Mouse (Mus musculus): ENCODE results near the gene Phka2.

The Phka2 gene

DNA sequence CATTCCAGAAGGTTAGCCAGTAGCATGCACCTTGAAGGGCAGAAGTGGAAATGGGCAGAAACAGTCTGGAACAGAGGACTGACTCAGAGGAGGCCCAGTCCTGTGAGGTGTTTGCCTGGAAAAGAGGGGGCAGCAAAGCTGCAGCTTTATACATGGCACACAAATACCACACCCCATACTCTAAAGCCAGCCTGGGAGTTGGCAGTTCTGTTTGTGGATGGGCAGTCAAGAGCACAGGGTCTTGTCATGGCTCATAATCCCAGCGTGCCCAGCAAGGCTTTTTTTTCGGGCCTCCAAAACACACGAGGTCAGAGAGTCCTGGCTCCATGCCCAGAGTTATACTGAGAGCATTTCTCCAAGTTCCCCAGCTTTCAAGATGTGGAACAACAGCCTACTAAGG is 99.1 kb downstream of the Phka2 start:
- no peak for DNase-seq

GRCm38 (mm10) chrX:160602770-160603169 is 100.8 kb downstream of the Phka2 start:
- no peak for DNase-seq

GRCm38 (mm10) chrX:160603316-160603715 is 101.3 kb downstream of the Phka2 start:
- DNase-seq: no peak

GRCm38 (mm10) chrX:160603981-160604541 is 102.1 kb downstream of the Phka2 start:
- DNase-seq: no peak

DNA sequence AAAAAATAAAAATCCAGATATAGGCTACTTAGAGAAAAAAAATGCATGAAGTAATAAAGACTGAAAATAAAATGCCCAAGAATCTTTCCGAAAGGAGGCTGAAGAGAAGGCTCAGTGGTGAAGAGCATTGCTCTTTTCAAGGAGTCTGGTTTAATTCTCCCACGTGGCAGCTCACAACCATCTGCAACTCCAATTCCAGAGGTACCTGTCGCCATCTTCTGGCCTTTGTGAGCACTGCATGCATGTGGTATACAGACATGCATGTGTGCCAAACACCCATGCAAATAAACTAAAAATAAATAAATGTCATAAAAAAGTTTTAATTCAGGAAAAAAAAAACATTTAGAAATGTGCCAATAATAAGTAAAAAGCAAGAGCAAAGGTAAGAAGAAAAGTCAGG is 107.9 kb downstream of the Phka2 start:
- DNase-seq: no peak

DNA sequence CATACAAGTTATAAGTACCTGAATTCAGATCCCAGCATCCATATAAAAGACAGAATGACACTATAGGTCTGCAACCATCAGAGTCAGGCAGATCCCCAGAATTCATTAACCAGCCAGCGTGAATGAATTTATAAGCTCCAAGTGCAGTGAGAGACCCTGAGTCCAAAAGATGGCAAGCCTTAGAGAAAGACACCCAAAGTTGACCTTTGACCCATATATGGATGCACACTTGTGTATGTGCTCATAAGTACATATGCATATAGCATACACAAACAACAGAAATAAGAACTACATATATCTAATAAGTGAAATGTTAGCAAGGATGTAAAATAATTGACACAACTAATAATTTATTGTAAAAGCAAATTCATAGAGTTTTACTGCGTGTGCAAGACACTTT is 108.5 kb downstream of the Phka2 start:
- DNase-seq: no peak

DNA sequence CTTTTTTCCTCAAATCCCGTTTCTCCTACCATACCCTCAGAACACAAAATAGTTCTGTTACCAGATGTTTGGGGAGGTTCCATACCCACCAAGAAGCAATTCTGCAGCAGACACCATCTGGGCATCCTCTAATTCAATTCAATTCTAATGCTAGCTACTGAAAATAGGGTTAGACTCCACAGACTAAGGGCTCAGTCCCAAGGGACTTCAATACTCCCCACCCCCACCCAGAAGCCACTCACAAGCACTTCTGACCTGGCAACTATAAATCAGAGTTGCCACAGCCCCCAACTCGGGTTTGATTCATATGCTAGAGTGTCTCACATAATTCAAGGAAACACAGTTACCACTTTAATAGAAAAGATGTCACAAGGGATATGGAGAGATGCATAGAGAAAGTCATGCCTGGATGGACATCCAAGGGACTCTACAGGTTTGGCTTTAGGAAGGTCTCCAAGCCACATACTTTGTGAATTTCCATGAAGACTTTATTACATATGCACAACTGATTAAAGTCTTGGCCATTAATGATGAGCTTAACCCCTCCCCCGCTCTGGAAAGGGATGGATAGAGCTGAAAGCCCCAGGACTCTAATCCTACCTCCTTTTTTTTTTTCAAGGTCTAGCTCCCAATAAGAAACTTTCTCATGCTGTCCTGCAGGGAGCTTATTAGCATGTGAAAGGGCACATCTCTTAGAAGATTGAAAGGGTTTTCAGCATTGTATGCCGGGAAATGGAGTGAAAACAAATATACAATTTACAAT is 109.1 kb downstream of the Phka2 start:
- DNase-seq: no peak

Measured in cerebellum, adult 11 months (tissue).